Mouse (Mus musculus) G1E (cell line): ENCODE results near the gene Tnp2.

Experiments
- CTCF ChIP-seq: IDR thresholded peaks from 2 replicates; pipeline ENCODE4 v1.5.1; 2012; ENCODE audit warnings: low read depth, low read length, inconsistent platforms, mixed read lengths
- POLR2AphosphoS5 ChIP-seq: IDR thresholded peaks from 2 replicates; pipeline ENCODE4 v1.6.1; 2012; ENCODE audit warnings: low read depth, low read length, inconsistent platforms; ENCODE audit not compliant: insufficient replicate concordance

DNA sequence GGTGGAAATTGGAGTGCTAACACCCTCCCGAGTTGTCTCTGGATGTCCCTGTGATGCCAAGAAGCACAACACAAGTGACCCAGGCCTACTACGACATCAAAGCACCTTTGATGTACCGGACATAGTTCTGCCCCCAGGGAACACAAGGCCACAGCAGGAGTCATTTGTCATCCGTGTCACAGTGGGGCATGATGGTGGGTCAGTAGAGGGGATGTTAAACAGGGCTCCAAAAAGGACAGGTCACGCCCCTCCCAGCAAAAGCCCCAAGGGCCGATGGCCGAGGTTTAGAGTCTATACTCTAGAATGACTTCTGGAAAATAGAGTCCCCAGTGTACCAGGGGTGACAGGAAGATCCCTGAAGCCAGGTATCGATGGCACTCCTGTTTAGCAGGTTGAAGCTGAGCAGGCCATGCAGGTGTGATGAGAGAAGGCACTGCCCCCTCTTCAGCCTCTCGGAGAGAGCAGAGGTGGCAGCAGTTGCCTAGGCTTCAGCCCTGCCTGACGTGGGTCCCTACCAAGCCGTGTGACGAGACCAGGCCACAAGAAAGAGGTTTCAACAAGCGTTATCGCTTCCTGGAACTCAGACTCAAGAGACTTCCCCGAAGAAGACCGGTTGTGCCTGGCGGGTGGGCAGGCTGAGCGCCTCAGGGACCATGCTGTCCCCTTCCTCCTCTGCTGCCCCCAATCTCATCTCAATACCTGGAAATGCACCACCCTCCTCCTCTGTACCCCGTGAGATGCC lies 16.5 kb downstream of the Tnp2 start:
- TF ChIP-seq CTCF, result no peak
- TF ChIP-seq POLR2AphosphoS5, result no peak
